Mouse (Mus musculus) embryonic fibroblast, embryonic 13.5 days (primary cell): Measurements from ENCODE around the gene Ror2.

Experiments used
- CTCF ChIP-seq: IDR thresholded peaks from 2 replicates; pipeline ENCODE4 v1.5.1; 2011; ENCODE audit warnings: mild to moderate bottlenecking, control low read depth, low read length, moderate library complexity, borderline replicate concordance; ENCODE audit not compliant: insufficient read depth
- POLR2A ChIP-seq: IDR thresholded peaks from 2 replicates; pipeline ENCODE4 v1.6.1; 2011; ENCODE audit warnings: low read depth, mild to moderate bottlenecking, control low read depth, low read length, moderate library complexity

- TF ChIP-seq POLR2A, result no peak
- TF ChIP-seq CTCF, result no peak
Observed at GRCm38 (mm10) chr13:53233826-53234786, 51.8 kb downstream of the Ror2 start.
